Mouse (Mus musculus) cerebellum, adult 9-11 months (tissue): Measurements from ENCODE around the gene Ghrl.
"Not testable (repeated sequence)": the region's sequence is repeated elsewhere in the genome, so short reads cannot be mapped to it uniquely, and the experiment has no call there.

Experiments used
- DNase-seq: peaks from one replicate; pipeline ENCODE4 v3.0.0; 2022

Ghrl gene

DNA sequence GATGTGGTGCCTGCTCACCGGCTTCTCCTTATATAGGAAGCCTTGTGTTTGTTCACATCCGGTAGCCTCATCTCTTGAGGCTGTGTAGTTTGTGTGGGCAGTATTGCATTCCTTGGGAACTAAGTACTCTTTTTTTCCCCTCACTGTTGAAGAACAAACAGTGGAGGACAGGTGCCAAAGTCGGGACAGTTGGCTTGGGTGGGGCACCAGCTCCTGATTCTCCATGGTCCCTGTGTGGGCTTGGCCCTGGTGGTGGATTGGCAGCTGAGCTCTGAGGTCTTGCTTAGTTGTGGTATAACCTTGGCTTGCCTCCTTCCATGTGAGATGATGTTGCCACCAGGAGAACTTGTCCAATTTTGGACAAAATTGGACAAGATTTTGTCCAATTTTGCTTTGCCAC is at the start of gene Ghrl:
Ghrl (minus strand) TSS at position 3 of the 400 bp plus-strand sequence.
- DNase-seq: no peak

DNA sequence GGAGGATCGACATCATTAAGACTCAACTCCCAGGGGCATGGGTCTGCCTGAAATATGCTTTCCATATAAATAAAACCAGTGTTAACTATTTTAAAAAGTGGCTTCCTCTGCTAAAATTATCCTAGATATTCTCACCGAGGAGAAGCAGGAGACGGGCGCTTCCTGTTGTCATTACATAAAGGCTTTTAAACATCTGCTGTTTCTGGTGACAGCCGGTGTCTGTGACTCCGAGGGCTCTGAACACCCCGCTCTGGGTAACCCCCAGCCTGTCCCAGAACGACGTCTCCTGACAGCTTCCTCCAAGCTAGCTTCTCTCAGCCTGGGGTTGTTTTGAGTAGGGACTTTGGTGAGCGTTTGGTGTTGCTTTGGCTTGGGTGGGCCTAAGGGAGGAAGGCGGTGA is 49.1 kb upstream of the Ghrl start:
- DNase-seq: no peak

DNA sequence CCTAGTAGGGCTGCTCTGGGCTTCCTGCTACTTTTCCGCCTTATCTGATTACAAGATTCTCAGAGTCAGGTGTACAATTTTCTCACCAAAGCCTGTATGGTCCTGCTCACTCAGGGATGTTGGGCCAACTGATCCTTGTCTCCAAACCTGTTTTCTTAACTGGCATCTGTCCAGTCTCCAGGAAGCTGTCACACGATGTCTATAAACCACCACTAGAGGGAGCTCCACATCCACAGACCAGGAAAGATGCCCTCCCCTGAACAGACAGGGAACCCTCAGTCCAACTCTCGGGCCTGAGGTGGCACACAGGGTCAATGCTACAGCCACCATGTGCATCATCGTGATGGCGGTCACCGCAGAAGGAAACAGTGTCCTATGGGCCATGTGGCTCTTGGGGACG is 42.0 kb upstream of the Ghrl start:
- peak; percentile 72 for DNase-seq

DNA sequence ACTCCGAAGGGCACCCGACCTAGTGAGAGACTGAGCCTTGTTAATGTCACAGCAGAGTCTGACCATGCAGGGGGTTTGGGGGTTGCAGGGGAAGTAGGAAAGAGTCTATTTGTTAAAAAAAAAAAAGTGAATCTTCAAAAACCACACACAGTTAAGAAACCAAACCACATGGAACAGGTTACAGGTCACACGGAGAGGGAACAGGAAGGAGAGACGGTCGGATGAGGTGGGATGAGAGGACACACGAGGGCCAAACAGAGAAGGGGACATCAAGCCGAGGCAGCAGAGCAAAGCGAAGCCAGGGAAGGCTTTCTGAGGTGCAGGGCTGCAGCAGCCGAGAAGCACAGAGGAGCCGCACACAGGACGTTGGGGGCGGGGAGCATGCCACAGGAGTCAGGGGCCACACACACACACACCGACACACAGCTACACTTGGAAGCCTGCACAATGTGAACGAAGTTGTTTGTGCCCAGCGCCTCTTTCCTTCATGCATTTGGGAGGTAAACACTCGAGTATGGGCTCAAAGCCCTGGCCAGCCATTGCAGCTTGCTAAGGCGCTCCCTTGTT is 29.5 kb upstream of the Ghrl start:
- DNase-seq: no peak

DNA sequence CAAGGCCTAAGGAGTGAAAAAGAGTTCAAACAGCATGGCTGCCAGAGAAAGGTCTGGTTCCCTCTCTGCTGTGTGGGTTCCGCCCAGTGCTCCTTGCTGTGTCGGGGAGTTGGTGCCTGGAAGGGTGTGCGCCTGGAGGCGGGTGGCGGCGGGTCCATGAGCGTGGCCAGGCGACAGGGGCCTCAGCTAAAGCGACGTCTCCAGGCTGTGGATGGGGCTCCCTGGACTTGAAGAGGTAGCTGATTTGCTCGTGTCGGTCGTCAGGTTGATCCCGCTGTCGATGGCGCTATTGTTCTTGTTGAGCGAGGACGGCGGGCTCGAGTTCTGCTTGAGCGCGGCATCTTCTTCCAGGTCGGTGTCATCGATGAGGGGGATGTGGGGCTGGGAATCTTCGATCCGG is 28.7 kb upstream of the Ghrl start:
- no peak for DNase-seq

DNA sequence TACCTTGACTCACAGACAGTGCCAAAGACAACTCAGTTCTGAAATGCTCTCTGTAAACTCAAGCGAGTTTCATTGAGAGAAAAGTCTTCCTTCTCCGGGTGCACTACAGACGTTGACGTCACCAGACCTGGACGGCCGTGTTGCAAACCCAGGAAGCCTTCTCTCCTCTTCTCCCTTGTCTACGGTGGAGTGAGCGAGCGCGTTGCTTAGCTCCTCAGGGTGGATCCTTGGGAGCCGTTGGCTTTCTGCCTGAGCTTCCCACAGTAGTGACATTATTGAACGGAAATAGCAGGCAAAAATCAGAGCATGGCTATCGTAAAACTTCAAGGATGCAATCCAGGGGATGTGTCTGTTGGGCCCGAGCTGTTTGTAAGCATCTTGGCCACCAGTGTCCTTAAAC is 27.6 kb upstream of the Ghrl start:
- no peak for DNase-seq

DNA sequence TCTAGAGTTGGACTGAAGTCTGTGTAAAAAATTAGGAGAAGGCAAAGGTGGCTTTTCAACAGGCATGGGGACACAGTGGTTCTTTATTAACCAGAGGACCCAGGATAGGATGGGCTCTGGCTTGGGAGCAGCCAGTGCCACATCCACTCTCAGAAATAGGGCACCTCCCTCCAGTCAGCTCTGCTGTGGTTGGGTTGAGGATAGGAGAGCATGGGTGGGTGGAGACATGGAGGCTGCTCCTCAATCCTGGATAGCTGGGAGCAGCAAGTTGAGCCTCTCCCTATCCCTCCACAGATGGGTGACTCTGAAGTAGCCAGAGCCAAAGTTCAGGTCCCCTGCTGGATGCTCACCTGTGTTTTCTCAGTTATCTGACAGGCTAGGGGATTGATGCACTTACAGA is 25.4 kb upstream of the Ghrl start:
- no peak for DNase-seq

DNA sequence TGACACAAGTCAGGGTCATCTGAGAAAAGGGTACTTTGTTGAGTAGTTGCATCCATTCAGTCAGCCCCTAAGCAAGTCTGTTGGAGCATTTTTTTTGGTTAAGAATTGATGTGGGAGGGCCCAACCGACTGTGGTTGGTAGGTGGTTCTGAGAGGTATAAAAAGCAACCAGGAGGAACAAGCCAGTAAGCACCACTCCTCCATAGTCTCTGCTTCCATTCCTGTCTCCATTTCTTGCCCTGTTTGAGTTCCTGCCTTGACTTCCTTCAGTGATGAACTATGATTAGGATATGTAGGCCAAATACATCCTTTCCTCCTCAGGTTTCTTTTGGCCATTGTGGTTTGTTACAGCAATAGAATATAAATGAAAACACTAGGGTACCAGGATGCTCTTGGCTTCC is 23.4 kb upstream of the Ghrl start:
- DNase-seq: no peak

DNA sequence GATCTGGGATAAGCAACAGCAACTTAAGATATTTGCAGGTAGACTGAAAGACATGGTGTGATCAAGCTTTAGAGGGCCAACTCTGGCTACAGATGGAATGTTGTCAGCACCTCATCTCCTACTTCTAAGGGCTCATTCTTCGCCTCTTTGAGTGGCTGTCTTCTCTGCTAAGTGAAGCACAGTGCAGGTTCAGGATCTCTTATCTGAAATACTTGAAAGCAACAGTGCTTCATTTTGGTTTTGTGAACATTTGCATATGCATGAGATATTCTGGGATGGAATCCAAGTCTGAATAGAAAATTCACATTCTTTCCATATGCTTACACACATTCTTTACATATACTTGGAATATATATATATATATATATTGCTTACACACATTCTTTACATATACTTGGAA is 22.6 kb upstream of the Ghrl start:
- no peak for DNase-seq

DNA sequence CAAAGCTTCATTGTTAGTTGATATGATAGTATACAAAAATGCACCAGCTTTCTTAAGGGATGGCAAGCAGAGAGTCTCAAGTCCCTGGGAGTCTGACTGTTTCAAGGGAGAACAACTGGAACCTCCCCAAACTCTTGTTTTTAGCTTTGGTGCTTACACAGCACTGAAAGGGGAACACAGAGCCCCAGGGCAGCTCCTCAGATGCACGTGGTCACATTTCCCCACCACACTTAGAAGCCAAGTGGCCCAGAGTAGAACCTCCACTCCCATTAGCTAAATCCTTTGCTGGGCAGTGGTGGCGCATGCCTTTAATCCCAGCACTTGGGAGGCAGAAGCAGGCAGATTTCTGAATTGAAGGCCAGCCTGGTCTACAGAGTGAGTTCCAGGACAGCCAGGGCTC is 21.7 kb upstream of the Ghrl start:
- DNase-seq: no peak

DNA sequence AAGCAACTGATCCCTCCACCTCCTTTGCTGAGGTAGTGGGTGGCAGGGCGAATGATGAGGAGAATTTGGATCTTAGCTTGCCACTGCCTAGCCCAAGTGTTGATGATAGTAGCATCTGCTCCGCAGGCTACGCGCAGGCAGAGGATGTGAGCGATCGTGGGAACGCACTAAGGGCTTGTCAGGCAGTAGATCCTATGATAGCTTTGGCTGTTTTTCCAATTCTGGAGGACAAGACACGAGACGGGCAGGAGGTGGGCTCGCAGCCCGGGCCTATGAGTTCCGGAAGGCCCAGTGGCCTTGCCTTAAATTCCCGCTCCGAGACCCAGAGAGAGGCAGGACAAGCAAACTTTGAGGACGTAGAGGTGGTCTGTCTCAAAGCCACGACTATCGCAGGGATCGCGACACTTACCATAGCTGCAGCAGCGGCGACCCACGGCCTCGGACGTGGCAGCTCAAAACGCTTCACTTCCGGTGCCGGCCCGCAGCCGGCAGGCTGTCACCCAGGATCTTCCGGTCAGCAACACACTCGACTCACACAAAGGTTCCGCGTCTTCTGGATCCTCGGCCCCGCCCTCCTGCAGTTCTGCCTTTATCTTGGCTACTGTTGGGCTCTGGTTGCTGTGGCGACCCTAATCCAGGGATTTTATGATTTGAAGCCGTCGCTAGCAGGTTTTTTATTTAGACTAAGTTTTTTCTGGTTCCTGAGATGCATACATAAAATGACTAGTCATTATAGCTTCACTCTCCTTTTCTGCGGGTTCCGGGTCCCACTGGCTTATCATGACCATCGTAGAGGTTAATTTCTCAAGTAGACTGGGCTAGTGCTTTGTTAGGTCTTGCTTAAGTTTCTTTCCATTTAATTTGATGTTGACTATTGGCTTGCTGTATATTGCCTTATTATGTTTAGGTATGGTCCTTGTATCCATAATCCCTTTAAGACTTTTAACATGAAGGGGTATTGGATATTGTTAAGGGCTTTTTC is 20.8 kb upstream of the Ghrl start, which contains the start of gene Sec13:
Sec13 (minus strand) TSS at position 508 of the 982 bp plus-strand sequence.
- peak; percentile 80 for DNase-seq

DNA sequence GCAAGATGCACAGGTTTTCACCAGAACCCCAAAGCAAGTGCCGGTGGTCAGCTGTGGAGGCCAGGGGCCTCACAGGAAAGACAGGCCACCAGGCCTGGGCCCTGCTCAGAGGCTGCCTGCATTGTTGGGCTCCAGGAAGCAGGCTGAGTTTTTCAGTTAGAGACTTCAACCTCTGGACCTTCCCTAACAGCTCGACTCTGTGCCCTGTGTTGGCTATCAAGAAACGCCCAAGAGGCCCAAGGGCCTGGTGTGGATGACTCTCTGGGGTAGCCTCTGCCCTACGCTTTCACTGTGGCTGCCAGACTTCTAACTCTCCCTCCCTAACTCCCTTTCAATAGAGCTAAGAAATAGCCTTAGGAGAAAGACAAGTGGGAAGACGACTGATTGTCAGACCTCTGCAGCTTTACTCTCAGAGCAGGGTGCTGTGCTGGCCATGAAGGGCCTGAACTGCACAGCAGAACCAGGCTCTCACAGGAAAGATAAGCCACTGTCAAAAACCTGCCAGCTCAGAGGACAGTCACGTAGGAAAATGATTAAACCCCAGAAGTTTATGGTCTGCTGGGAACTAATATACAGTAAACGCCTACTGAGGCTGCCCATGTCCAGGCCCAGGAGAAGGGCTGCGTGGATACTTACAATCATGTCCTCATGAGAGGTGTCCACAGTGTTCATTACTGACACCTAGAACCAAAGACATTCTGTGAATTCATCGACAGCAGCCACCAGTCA is 17.8 kb upstream of the Ghrl start:
- no peak for DNase-seq

DNA sequence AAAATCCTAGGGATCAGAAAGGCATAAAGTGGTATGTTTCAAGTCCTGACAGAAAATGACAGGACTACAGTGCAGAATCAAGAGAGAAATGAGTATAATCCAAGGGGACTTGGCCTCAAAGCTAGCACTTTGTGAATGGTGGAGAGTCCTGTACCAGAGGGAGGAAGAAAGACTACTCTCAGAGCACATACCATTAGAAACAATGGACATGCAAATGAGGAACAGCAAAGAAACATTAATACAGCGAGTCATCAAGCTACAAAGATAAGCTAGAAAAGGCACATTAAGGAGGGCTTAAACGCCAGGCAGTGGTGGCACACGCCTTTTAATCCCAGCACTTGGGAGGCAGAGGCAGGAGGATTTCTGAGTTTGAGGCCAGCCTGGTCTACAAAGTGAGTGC is 11.6 kb upstream of the Ghrl start:
- no peak for DNase-seq

DNA sequence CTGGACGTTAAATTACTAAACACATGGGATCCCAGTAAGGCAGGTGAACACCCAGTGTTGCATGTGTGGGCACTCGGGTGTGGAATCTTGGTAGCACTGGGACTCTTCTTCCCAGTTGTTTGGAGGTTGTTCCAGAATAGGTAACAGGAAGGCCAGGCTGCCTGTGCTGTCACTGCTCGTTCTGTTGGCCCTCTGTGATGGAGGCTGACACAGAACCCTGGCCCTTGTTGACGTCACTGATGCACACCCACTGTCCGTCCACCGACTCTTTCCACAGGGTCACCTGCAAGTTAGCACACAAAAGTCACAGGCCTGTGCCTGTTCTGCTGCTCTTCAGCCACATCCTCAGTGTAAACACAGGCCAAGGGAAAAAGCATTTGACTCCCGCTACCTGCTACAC is 8.5 kb upstream of the Ghrl start:
- DNase-seq: no peak

DNA sequence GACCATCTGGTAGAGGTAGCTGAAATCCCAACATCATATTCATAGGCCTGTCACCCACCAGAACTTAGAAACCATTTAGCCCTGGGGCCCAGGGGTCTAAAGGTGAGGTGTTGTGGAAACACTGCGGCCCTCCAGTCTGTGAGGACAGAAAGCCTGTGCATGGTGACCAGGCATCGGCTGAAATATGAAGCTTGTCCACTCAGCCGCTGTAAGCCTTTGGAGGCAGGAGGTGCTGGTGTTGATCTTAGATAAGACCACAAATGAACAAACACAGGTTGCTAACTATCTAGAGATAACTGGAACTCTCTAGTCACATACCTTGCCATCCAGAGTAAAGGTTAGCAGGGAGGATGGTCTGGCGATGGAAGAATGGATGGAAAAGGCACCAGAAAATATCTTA is 1.4 kb upstream of the Ghrl start:
- DNase-seq: no peak

DNA sequence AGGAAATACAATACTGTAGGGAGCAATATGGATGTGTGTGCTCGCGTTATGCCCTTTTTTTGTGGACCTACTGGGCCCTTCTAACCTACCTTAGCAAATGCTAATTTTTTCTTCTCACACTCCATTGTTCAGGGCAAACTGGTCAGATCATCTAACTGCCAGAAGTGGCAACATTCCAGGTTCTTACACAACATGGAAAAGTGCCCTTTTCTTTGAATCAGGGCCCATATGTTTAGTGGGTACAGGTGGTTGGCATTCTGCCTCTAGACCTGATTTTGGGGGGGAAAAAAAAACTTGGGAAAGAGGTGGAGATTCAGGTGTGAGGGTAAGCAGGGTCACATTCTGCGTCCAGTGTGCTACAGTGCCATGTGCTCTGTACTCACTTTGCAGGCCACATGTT is 2.1 kb downstream of the Ghrl start:
- DNase-seq: peak; percentile 71

DNA sequence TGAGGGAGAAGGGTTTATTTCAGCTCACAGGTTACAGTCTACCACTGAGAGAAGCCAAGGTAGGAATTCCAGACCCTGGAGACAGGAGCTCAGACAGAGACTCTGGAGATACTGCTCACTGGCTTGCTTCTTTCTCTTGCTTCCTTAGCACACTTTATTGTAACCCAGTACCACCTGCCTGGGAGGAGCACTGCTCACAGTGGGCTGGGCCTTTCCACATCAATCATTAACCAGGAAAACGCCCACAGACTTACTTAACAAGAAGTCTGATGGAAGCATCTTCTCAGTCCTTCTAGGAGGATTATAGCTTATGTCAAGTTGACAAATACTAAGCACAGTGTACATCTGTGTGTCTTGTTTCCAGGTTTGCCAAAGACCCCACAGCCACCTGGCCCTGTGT is 4.9 kb downstream of the Ghrl start:
- DNase-seq: no peak

DNA sequence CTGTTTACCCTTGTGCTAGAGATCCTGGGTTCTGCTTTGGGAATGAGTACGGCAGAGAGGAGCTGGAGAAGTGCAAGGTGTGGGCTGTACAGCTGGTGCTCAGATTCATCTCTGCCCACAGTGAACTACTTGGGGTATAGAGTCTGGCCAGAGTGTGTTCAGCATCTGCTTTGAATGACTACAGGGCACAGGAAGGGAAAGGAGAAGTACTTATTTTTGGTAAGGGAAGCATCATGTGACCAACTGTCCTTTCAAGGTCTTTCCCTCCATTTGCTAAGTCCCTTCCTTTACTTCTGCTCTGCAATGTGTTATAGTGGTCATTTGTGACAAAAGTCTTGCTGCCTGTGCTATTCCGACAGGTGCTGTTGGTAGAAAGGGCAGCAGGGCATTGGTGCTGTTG is 5.4 kb downstream of the Ghrl start:
- no peak for DNase-seq

DNA sequence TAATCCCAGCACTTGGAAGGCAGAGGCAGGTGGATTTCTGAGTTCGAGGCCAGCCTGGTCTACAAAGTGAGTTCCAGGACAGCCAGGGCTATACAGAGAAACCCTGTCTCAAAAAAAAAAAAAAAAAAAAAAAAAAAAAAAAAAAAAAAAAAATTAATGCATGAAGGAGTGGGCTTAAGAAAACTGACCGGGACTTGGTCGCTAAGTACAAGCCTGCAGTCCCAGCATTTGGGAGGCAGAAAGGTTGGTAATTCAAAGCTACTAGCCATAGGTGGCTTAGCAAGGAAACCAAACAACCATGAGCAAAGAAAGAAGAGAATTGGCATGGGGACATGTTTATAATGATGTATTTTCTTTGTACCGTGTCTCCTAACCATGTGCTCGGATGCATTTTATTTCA is 6.3 kb downstream of the Ghrl start:
- not testable (repeated sequence) for DNase-seq

DNA sequence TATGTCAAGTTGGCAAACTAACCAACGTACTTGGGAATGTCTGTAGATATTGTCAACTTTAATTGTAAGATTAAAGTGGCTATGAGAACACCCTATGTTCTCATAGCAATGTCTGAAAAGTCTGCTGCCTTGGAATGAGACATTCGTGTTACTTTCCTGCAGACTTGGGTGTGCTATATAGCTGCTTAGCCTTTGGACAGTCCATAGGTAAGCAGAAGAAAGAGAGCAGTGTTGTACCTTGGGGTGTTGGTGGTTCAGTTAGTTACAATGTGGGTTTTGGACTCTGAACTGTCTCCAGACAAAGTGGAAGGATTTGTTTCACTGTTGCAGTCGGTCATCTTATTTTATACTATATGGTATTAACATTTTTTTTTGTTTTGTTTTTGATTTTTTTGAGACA is 7.0 kb downstream of the Ghrl start:
- no peak for DNase-seq

DNA sequence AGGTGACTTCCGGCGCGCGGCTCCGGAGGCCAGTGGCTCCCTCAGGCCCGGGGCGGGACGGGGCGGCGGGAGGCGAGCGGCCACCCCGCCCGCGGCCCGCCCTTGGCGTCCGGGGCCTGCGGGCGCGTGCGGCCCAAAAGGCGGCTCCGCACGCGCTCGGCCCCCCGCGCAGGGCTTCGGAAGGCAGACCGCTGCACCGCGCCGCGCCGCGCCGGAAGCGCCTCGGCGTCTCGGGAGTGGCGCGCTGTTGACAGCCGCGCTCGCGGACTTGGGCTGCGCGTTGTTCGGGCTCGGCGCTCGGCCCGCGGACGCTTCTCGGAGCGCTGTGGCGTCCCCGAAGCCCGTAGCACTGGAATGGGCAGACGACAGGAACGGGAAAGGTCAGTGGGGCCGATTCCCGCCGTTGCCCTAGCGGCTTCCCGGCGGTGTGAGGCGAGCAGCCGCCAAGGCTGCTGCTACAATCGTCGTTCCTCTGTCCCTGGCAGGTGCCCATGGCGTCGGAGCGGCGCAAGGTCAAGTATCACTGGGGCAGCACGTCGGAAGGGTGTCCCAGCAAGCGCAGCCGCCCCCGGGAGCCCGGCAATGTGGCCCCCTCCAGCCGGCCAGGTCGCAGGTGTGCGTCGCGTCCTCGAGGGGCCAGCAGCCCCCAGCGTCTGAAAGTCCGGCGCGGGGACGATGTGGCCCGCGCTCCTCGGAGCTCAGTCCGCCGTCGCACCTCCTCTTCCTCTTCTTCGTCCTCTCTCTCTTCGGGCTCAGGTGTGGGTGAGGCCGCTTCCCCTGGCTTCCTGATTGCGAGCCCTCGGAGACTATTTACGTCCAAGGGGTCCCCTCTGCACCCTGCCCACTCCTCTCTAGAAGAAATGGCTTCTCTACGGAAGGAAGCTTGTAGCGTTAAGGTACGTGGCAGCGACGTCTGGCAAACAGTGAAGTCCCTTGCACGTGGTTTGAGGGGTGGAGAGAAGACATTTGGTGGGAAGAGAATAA is 22.2 kb downstream of the Ghrl start:
- peak; percentile 68 for DNase-seq

DNA sequence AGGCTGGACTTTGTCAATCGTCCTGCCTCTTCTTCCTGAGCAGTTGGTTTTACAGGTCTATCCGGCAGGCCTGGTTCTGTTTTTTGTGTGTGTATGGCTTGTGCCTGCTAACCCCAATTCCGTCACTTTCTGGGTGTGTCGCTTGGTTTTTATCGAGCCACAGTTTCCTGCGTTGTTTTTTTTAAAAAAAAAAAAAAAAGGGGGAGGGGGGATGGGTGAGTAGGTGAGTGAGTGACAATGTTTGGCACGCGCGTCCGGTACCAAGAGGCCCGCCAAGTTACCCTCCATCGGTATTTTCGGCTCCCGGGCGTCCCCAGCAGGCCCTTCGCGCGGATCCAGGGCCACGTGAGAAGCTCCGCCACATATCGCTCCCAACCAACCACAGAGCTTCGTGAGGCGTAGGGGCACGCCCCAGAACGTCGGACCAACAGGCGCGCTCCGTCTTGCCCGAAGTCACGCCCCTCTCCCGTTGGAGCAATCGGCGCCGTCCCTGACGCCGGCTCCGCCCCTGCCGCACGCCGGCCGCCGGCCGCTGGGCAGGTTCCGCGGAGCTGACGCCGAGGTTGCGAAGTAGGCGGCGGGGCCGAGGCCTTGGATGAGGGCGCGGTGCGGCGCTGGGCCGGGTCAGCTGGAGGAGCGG is 23.0 kb downstream of the Ghrl start, which contains the start of gene Tatdn2:
Tatdn2 (plus strand) TSS at position 469 of the 640 bp plus-strand sequence.
- peak; percentile 99 for DNase-seq
